Mouse (Mus musculus) MEL (cell line): Measurements from ENCODE around the gene Fam45a.

Source experiments
- CHD1 ChIP-seq: IDR thresholded peaks from 2 replicates; pipeline ENCODE4 v1.6.1; 2012; ENCODE audit warnings: low read depth, mild to moderate bottlenecking, inconsistent platforms, low read length, improper control_type of control experiment
- CTCF ChIP-seq, 3 experiments: IDR thresholded peaks in 2 of 3; conservative IDR thresholded peaks in 1 of 3; 2 replicates each; pipeline ENCODE4 v1.5.1; 2011 to 2012; ENCODE audit warnings: low read length in 3 of 3, low read depth in 2 of 3, mild to moderate bottlenecking in 2 of 3, improper control_type of control experiment in 1 of 3, inconsistent platforms in 1 of 3, mixed read lengths in 1 of 3, moderate library complexity in 1 of 3; ENCODE audit not compliant: control insufficient read depth in 1 of 3, insufficient read depth in 1 of 3, poor library complexity in 1 of 3, severe bottlenecking in 1 of 3
- ETS1 ChIP-seq: IDR thresholded peaks from 2 replicates; pipeline ENCODE4 v1.6.1; 2012; ENCODE audit warnings: low read depth, mild to moderate bottlenecking, inconsistent platforms, low read length, improper control_type of control experiment, moderate library complexity
- NELFE ChIP-seq: IDR thresholded peaks from 2 replicates; pipeline ENCODE4 v1.6.1; 2011; ENCODE audit warnings: low read depth, low read length, improper control_type of control experiment
- POLR2A ChIP-seq, 2 experiments: IDR thresholded peaks; 2 replicates each; pipeline ENCODE4 v1.6.1; 2011 to 2012; ENCODE audit warnings: low read length in 2 of 2, mild to moderate bottlenecking in 2 of 2, control low read depth in 1 of 2, improper control_type of control experiment in 1 of 2, low read depth in 1 of 2, moderate library complexity in 1 of 2; ENCODE audit not compliant: control insufficient read depth in 1 of 2, insufficient read depth in 1 of 2, poor library complexity in 1 of 2
- TBP ChIP-seq: IDR thresholded peaks from 2 replicates; pipeline ENCODE4 v1.8.0; 2011; ENCODE audit warnings: low read depth, low read length, improper control_type of control experiment
- ZKSCAN1 ChIP-seq: IDR thresholded peaks from 2 replicates; pipeline ENCODE4 v1.6.1; 2012; ENCODE audit warnings: low read depth, mild to moderate bottlenecking, inconsistent platforms, low read length, improper control_type of control experiment, moderate library complexity
- ZNF384 ChIP-seq: IDR thresholded peaks from 2 replicates; pipeline ENCODE4 v1.6.1; 2012; ENCODE audit warnings: low read depth, mild to moderate bottlenecking, inconsistent platforms, low read length, improper control_type of control experiment

DNA sequence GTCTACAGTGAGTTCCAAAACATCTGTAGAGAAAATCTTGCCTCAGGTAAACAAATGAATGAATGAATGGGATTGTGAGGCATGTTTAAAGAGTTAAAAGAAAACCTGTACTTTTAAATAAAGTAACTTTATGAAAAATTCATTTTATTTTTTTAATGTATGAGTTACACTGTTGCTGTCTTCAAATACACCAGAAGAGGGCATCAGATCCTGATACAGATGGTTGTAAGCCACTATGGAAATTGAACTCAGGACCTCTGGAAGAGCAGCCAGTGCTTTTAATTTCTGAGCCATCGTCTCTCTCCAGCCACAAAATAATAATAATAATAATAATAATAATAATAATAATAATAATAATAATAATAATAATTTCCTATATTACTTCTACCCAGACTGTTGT is 59.1 kb downstream of the Fam45a start:
- TF ChIP-seq NELFE: no peak
- TF ChIP-seq ETS1: no peak
- TF ChIP-seq CHD1: no peak
- peak in 2 of 3 experiments; percentile 7 to 31; a peak in 2 of 6 replicates for TF ChIP-seq CTCF (IDR thresholded peaks at IDR 0.05 in 2 of 3, conservative IDR thresholded peaks at IDR 0.05 in 1 of 3; ENCODE audit: control insufficient read depth in 1 of 3, insufficient read depth in 1 of 3, low read depth in 2 of 3, low read length in 3 of 3, poor library complexity in 1 of 3, severe bottlenecking in 1 of 3)
- no peak for TF ChIP-seq ZKSCAN1
- no peak for TF ChIP-seq ZNF384
- TF ChIP-seq TBP: no peak
- TF ChIP-seq POLR2A (IDR thresholded peaks at IDR 0.05; ENCODE audit: control insufficient read depth in 1 of 2, insufficient read depth in 1 of 2, low read depth in 1 of 2, low read length in 2 of 2, poor library complexity in 1 of 2): no peak
